8 mouse cellular contexts compared by ENCODE assay signal in the genomic region with DNA sequence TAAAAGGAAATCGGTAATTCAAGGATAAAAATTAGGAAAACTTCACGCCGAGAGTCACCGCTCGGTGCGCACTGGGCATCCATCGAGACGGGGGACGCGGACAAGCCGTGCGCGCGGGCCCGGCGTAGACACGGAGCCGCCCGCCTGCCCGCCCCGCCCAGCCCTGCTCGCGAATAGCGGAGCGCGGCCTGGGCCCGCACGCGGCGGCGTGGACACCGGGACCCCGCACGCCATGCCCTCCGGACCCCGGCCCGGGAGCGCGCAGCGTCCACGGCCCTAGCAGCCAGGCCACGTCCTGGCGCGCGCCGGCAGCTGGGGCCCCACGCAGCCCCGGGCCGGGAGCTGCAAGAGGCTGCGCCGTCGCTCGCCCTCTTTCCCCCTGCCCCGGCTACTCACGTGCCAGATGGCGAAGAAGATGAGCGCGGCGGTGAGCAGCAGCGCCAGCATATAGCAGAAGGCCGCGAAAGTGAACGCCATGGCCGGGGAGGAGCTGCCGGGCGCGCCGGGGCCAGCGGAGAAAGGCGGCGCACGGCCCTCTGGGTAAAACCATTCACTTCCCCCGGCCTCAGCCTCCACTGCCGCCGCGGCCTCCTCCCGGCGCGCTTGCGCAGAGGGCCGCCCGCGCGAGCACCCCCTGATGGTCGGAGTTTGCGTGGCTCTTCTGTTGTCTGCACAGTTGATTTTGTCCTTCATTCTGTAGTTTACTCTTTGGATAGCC. TPM values are rescaled to one million over a fixed set of nuclear protein-coding genes. Genes with fewer than 3 reads are reported as not detected.
DNase-seq lines count a peak whose midpoint lies in the region; ATAC-seq and TF ChIP-seq lines count a peak whose summit lies in the region.

Cnih1 (minus strand) TSS at position 625 of the 718 bp plus-strand sequence.

- peak; percentile 96 for ATAC-seq in embryonic facial prominence, embryonic 15.5 days (ENCODE audit: insufficient number of reproducible peaks, low FRiP score, low TSS enrichment, low read depth)
- peak; percentile 96 for ATAC-seq in kidney, embryonic 14.5 days (ENCODE audit: low FRiP score, low TSS enrichment)
- ATAC-seq in limb, embryonic 15.5 days (ENCODE audit: insufficient number of reproducible peaks, low FRiP score, low TSS enrichment, low read depth), result peak; percentile 93

- peak; percentile 86 for DNase-seq in 416B (ENCODE audit: low read depth)
- DNase-seq in heart, adult 9 months (ENCODE audit: low spot score in 2 of 2), result peak; percentile 86 to 88
- peak; percentile 64 to 82 for DNase-seq in monocyte, adult 2 months (ENCODE audit: low read depth in 1 of 2, low spot score in 2 of 2)
- peak; percentile 88 to 91 for DNase-seq in spleen, postnatal 36 days (ENCODE audit: low spot score in 2 of 2)

- peak within 1 kb of the TSS; percentile 60 for H3K4me2 ChIP-seq in embryonic facial prominence, embryonic 15.5 days (replicated peaks)
- H3K4me2 ChIP-seq in kidney, embryonic 14.5 days (replicated peaks; ENCODE audit: low read depth, low read length), result peak within 1 kb of the TSS; percentile 78
- H3K4me2 ChIP-seq in limb, embryonic 15.5 days, result peak within 1 kb of the TSS; percentile 60

- H3K27ac ChIP-seq in bone marrow, adult 2 months (ENCODE audit: control insufficient read depth, insufficient read depth, low read depth, low read length, poor library complexity), result peak within 1 kb of the TSS; percentile 92
- peak within 1 kb of the TSS; percentile 98 for H3K27ac ChIP-seq in embryonic facial prominence, embryonic 15.5 days (replicated peaks)
- H3K27ac ChIP-seq in kidney, embryonic 14.5 days (ENCODE audit: low read depth, low read length), result peak within 1 kb of the TSS; percentile 98
- H3K27ac ChIP-seq in limb, embryonic 15.5 days, result peak within 1 kb of the TSS; percentile 99

- TF ChIP-seq CTCF in bone marrow, adult 2 months (IDR thresholded peaks at IDR 0.05; ENCODE audit: control insufficient read depth, insufficient read depth, low read length), result peak; percentile 71

- no peaks in the 10 kb centered on the region for H3K36me3 ChIP-seq in embryonic facial prominence, embryonic 15.5 days
- peaks cover 7% of the 10 kb centered on the region for H3K36me3 ChIP-seq in kidney, embryonic 14.5 days (ENCODE audit: control insufficient read depth, insufficient read depth, low read length)
- H3K36me3 ChIP-seq in limb, embryonic 15.5 days, result peaks cover 3% of the 10 kb centered on the region; the same call in 1 of the 2 replicates

- no peaks in the 10 kb centered on the region for H3K4me1 ChIP-seq in bone marrow, adult 2 months (ENCODE audit: control insufficient read depth, insufficient read depth, low read length)
- H3K4me1 ChIP-seq in embryonic facial prominence, embryonic 15.5 days, result peaks cover 27% of the 10 kb centered on the region
- H3K4me1 ChIP-seq in kidney, embryonic 14.5 days (ENCODE audit: control insufficient read depth, insufficient read depth, low read length), result peaks cover 5% of the 10 kb centered on the region
- H3K4me1 ChIP-seq in limb, embryonic 15.5 days, result peaks cover 24% of the 10 kb centered on the region

- peak within 1 kb of the TSS; percentile 83 for H3K4me3 ChIP-seq in bone marrow, adult 2 months (replicated peaks; ENCODE audit: control insufficient read depth, low read depth, low read length)
- H3K4me3 ChIP-seq in embryonic facial prominence, embryonic 15.5 days (replicated peaks), result peak within 1 kb of the TSS; percentile 89
- peak within 1 kb of the TSS; percentile 93 for H3K4me3 ChIP-seq in kidney, embryonic 14.5 days (ENCODE audit: low read length)
- H3K4me3 ChIP-seq in limb, embryonic 15.5 days, result peak within 1 kb of the TSS; percentile 88

- H3K9me3 ChIP-seq in embryonic facial prominence, embryonic 15.5 days (replicated peaks), result no peaks in the 10 kb centered on the region
- no peaks in the 10 kb centered on the region for H3K9me3 ChIP-seq in kidney, embryonic 14.5 days (ENCODE audit: control insufficient read depth, low read length)
- H3K9me3 ChIP-seq in limb, embryonic 15.5 days, result no peaks in the 10 kb centered on the region

- TF ChIP-seq POLR2A in bone marrow, adult 2 months (IDR thresholded peaks at IDR 0.05; ENCODE audit: borderline replicate concordance, control insufficient read depth, low read depth, low read length), result peak; percentile 56; the same call in 1 of the 2 replicates

- no peaks in the 10 kb centered on the region for H3K27me3 ChIP-seq in embryonic facial prominence, embryonic 15.5 days
- no peaks in the 10 kb centered on the region for H3K27me3 ChIP-seq in kidney, embryonic 14.5 days (ENCODE audit: control insufficient read depth, insufficient read depth, low read length)
- H3K27me3 ChIP-seq in limb, embryonic 15.5 days, result no peaks in the 10 kb centered on the region

- WGBS in bone marrow, adult 2 months, result under 1% methylated on average over 84 of the region's 86 CpGs
- under 1% methylated on average over 80 of the region's 86 CpGs for WGBS in embryonic facial prominence, embryonic 15.5 days
- under 1% methylated on average over 77 of the region's 86 CpGs for WGBS in kidney, embryonic 14.5 days
- WGBS in limb, embryonic 15.5 days, result under 1% methylated on average over 79 of the region's 86 CpGs

- peak within 1 kb of the TSS; percentile 91 for H3K9ac ChIP-seq in embryonic facial prominence, embryonic 15.5 days
- peak within 1 kb of the TSS; percentile 99 for H3K9ac ChIP-seq in kidney, embryonic 14.5 days (ENCODE audit: low read depth, low read length)
- peak within 1 kb of the TSS; percentile 88 for H3K9ac ChIP-seq in limb, embryonic 15.5 days

RNA-seq across cellular contexts. Expression of gene Cnih1, which starts in this region (rescaled TPM):
- polyA plus RNA-seq in bone marrow, adult 2 months (2011; ENCODE audit: insufficient read depth, insufficient read length, low replicate concordance, missing spikeins), result 36.3 and 41.8 TPM in 2 replicates
- polyA plus RNA-seq in embryonic facial prominence, embryonic 15.5 days (2015; fragmentation: Nextera tagmentation; extraction: Ambion mirVana), result 187 and 188 TPM in 2 replicates
- 206 and 209 TPM in 2 replicates for polyA plus RNA-seq in kidney, embryonic 14.5 days (2014; fragmentation: Nextera tagmentation; extraction: Ambion mirVana)
- 190 and 195 TPM in 2 replicates for polyA plus RNA-seq in limb, embryonic 15.5 days (2015; fragmentation: Nextera tagmentation; extraction: Ambion mirVana)

Comparison
In these comparisons a context has a peak if more than half of its experiments do, and no peak if none do; other contexts are left out.
1. Peak in every context shown above with its lines: DNase-seq, ATAC-seq, H3K4me3 ChIP-seq and H3K27ac ChIP-seq.